Comparison of ENCODE assay signal across 8 mouse cellular contexts in the genomic region with DNA sequence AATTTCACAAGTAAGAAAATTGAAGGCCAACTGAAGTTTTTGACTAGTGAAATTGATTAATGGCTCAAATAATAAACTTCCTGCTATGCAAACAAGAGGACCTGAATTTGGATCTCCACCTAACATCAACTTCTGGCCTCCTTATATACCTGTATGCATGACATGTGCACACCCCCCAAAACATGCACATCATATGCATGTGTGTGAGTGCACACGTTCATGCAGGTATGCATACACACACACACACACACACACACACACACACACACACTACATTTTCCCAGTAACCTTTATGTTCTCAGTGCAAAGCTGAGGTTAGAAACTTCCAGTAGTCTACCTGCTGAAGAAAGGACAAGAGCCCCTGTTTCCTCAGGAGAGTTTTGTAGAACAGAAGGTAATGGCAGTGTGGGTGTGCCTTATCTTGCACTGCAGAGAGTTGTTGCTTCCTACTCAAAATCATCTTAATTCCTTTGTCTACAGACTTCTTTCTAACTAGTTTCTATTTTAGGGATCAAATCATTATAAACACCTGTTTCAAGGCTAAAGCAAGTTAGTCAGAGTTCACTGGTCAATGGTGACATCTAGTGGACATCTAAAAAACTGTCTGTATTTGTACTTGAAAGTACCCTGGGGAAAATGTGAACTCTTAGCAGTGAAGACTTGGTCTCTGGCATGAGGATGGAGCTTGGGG.
DNase-seq lines count a peak whose midpoint lies in the region; ATAC-seq lines count a peak whose summit lies in the region.

No protein-coding gene starts in this region.

- H3K9me3 ChIP-seq in midbrain, embryonic 11.5 days (ENCODE audit: control insufficient read depth, low read length): no peaks in the 10 kb centered on the region
- H3K9me3 ChIP-seq in midbrain, embryonic 10.5 days (replicated peaks): no peaks in the 10 kb centered on the region
- no peaks in the 10 kb centered on the region for H3K9me3 ChIP-seq in forebrain, embryonic 13.5 days (replicated peaks)

- no peak overlapping the region for H3K4me3 ChIP-seq in midbrain, embryonic 11.5 days (ENCODE audit: low read depth, low read length)
- no peak overlapping the region for H3K4me3 ChIP-seq in midbrain, embryonic 10.5 days
- no peak overlapping the region for H3K4me3 ChIP-seq in forebrain, embryonic 13.5 days

- H3K4me2 ChIP-seq in midbrain, embryonic 11.5 days: no peak overlapping the region
- no peak overlapping the region for H3K4me2 ChIP-seq in forebrain, embryonic 13.5 days

- no peaks in the 10 kb centered on the region for H3K4me1 ChIP-seq in midbrain, embryonic 11.5 days (ENCODE audit: control insufficient read depth, insufficient read depth, low read length)
- no peaks in the 10 kb centered on the region for H3K4me1 ChIP-seq in midbrain, embryonic 10.5 days
- no peaks in the 10 kb centered on the region for H3K4me1 ChIP-seq in forebrain, embryonic 13.5 days

- intact Hi-C loops in gastrocnemius, postnatal 36 days (cut with DNase I): no loop called here

- WGBS in midbrain, embryonic 11.5 days: 87% methylated on average over 1 of the region's 1 CpGs
- 77% methylated on average over 1 of the region's 1 CpGs for WGBS in midbrain, embryonic 10.5 days
- 83% methylated on average over 1 of the region's 1 CpGs for WGBS in forebrain, embryonic 13.5 days

- DNase-seq in cerebellum, adult 11-12 months: no peak
- peak; percentile 87 for DNase-seq in midbrain, embryonic 11.5 days (ENCODE audit: low spot score, missing footprints)
- DNase-seq in midbrain, embryonic 10.5 days (ENCODE audit: low spot score): no peak
- DNase-seq in gastrocnemius, postnatal 36 days: no peak
- no peak for DNase-seq in heart, postnatal 4 days

- H3K36me3 ChIP-seq in midbrain, embryonic 11.5 days (ENCODE audit: control insufficient read depth, insufficient read depth, low read length): no peaks in the 10 kb centered on the region
- H3K36me3 ChIP-seq in midbrain, embryonic 10.5 days: no peaks in the 10 kb centered on the region
- H3K36me3 ChIP-seq in forebrain, embryonic 13.5 days (ENCODE audit: poor library complexity, severe bottlenecking): no peaks in the 10 kb centered on the region

- H3K27ac ChIP-seq in midbrain, embryonic 11.5 days (ENCODE audit: low read depth, low read length): no peak overlapping the region
- H3K27ac ChIP-seq in midbrain, embryonic 10.5 days (replicated peaks): no peak overlapping the region
- no peak overlapping the region for H3K27ac ChIP-seq in forebrain, embryonic 13.5 days

- H3K9ac ChIP-seq in midbrain, embryonic 11.5 days (ENCODE audit: low read length): no peak overlapping the region
- H3K9ac ChIP-seq in forebrain, embryonic 13.5 days: no peak overlapping the region

- H3K27me3 ChIP-seq in midbrain, embryonic 11.5 days (ENCODE audit: control insufficient read depth, insufficient read depth, low read length): no peaks in the 10 kb centered on the region
- no peaks in the 10 kb centered on the region for H3K27me3 ChIP-seq in midbrain, embryonic 10.5 days (ENCODE audit: low read depth, poor library complexity, severe bottlenecking)
- H3K27me3 ChIP-seq in forebrain, embryonic 13.5 days: no peaks in the 10 kb centered on the region

- ATAC-seq in cerebellum, adult (ENCODE audit: insufficient number of reproducible peaks, low FRiP score, low TSS enrichment): peak; percentile 86
- ATAC-seq in midbrain, embryonic 11.5 days (ENCODE audit: low FRiP score): peak; percentile 70; the same call in 1 of the 2 replicates
- ATAC-seq in forebrain, embryonic 13.5 days: peak; percentile 62; the same call in 1 of the 2 replicates
- ATAC-seq in megakaryocyte progenitor cell, adult 5-6 weeks (replicated peaks; ENCODE audit: poor library complexity): peak; percentile 93
